ENCODE assay signal across 13 mouse cellular contexts in the genomic region with DNA sequence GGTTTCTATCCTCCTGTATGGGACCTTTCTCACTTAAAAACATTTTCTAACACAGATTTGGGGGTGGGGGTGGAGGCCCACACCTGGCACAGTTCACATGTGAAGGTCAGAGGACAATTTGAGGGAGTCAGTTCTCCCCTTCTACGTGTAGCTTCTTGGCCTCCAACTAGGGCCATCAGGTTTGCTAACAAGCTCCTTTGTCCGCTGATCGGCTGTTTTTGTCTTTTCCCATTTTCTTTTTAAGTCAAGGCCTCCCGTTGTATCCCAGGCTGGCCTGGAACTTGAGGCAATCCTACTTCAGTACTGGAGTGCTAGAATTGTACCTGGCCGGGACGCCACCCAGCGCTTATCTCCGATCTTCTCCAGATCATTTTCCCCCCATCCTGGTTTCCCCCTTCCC. TPM values are rescaled to one million over a fixed set of nuclear protein-coding genes. Genes with fewer than 3 reads are reported as not detected.
A peak's percentile ranks its signal among the peaks of the same experiment; 100 is the strongest.
DNase-seq lines count a peak whose midpoint lies in the region; ATAC-seq and TF ChIP-seq lines count a peak whose summit lies in the region.
"Had no signal": no experiment of that assay in that cellular context is flagged by ENCODE, and none has a peak within 500 bp of the region (broad histone marks: within the 10 kb centered on the region; RNA-seq: fewer than 3 reads in every experiment).

No protein-coding gene starts in this region.

- peaks cover 41% of the 10 kb centered on the region for H3K36me3 ChIP-seq in intestine, embryonic 14.5 days (ENCODE audit: control insufficient read depth, insufficient read depth, low read length)
- peaks cover 30% of the 10 kb centered on the region for H3K36me3 ChIP-seq in intestine, postnatal 0 days (ENCODE audit: control insufficient read depth, insufficient read depth)
- peaks cover 25% of the 10 kb centered on the region; the same call in 1 of the 2 replicates for H3K36me3 ChIP-seq in neural tube, embryonic 12.5 days
- peaks cover 40% of the 10 kb centered on the region for H3K36me3 ChIP-seq in limb, embryonic 12.5 days

- H3K9ac ChIP-seq in intestine, embryonic 14.5 days (ENCODE audit: low read length), result no peak overlapping the region
- no peak overlapping the region for H3K9ac ChIP-seq in intestine, postnatal 0 days (ENCODE audit: low read depth, low read length)
- no peak overlapping the region for H3K9ac ChIP-seq in neural tube, embryonic 12.5 days
- no peak overlapping the region for H3K9ac ChIP-seq in limb, embryonic 12.5 days (replicated peaks)

- DNase-seq in intestine, embryonic 14.5 days (ENCODE audit: low spot score), result no peak
- no peak for DNase-seq in neural tube, embryonic 10.5 days (ENCODE audit: extremely low spot score, low spot score)
- DNase-seq in adrenal gland, adult 2 months, result no peak
- no peak for DNase-seq in layer of hippocampus, postnatal 10 days (ENCODE audit: low spot score in 2 of 2)
- DNase-seq: cerebellum, adult 18-20 months; kidney, postnatal 36 days had no signal

- H3K4me2 ChIP-seq in intestine, embryonic 14.5 days (ENCODE audit: low read length), result peak overlapping the region; percentile 85; the same call in 1 of the 2 replicates
- H3K4me2 ChIP-seq in intestine, postnatal 0 days (replicated peaks; ENCODE audit: low read depth), result no peak overlapping the region; the same call in 1 of the 2 replicates
- H3K4me2 ChIP-seq in neural tube, embryonic 12.5 days (replicated peaks), result peak overlapping the region; percentile 85
- H3K4me2 ChIP-seq in limb, embryonic 12.5 days, result peak overlapping the region; percentile 72

- H3K27ac ChIP-seq in intestine, embryonic 14.5 days (ENCODE audit: low read depth), result no peak overlapping the region
- no peak overlapping the region for H3K27ac ChIP-seq in intestine, postnatal 0 days (ENCODE audit: low read depth, low read length)
- no peak overlapping the region for H3K27ac ChIP-seq in neural tube, embryonic 12.5 days
- no peak overlapping the region for H3K27ac ChIP-seq in limb, embryonic 12.5 days
- H3K27ac ChIP-seq: stomach, postnatal 0 days had no signal

- WGBS in intestine, embryonic 14.5 days, result 94% methylated on average over 8 of the region's 8 CpGs
- WGBS in intestine, postnatal 0 days, result 88% methylated on average over 8 of the region's 8 CpGs
- WGBS in neural tube, embryonic 12.5 days, result 94% methylated on average over 8 of the region's 8 CpGs
- 93% methylated on average over 8 of the region's 8 CpGs for WGBS in limb, embryonic 12.5 days

- H3K4me1 ChIP-seq in intestine, embryonic 14.5 days (replicated peaks; ENCODE audit: control insufficient read depth, insufficient read depth, low read length), result peaks cover 6% of the 10 kb centered on the region; the same call in 1 of the 2 replicates
- H3K4me1 ChIP-seq in intestine, postnatal 0 days (replicated peaks; ENCODE audit: control insufficient read depth, insufficient read depth, low read length), result peaks cover 5% of the 10 kb centered on the region; the same call in 1 of the 2 replicates
- peaks cover 22% of the 10 kb centered on the region for H3K4me1 ChIP-seq in neural tube, embryonic 12.5 days
- H3K4me1 ChIP-seq in limb, embryonic 12.5 days (replicated peaks), result peaks cover 38% of the 10 kb centered on the region

- H3K9me3 ChIP-seq in intestine, embryonic 14.5 days (ENCODE audit: control insufficient read depth, low read length), result no peaks in the 10 kb centered on the region
- H3K9me3 ChIP-seq in intestine, postnatal 0 days (ENCODE audit: control insufficient read depth), result no peaks in the 10 kb centered on the region
- H3K9me3 ChIP-seq in neural tube, embryonic 12.5 days, result no peaks in the 10 kb centered on the region
- no peaks in the 10 kb centered on the region for H3K9me3 ChIP-seq in limb, embryonic 12.5 days

- ATAC-seq in intestine, embryonic 14.5 days (replicated peaks; ENCODE audit: low FRiP score, low TSS enrichment, low read depth), result no peak
- no peak for ATAC-seq in intestine, postnatal 0 days
- ATAC-seq in neural tube, embryonic 12.5 days (ENCODE audit: low FRiP score, low read depth), result no peak
- ATAC-seq in limb, embryonic 12.5 days (ENCODE audit: insufficient number of reproducible peaks, insufficient read depth, low FRiP score, low TSS enrichment, low read depth), result no peak
- ATAC-seq: lung, postnatal 0 days had no signal

- no peak overlapping the region for H3K4me3 ChIP-seq in intestine, embryonic 14.5 days (ENCODE audit: low read depth, low read length)
- no peak overlapping the region for H3K4me3 ChIP-seq in intestine, postnatal 0 days (ENCODE audit: low read depth, low read length)
- H3K4me3 ChIP-seq in neural tube, embryonic 12.5 days, result no peak overlapping the region
- H3K4me3 ChIP-seq in limb, embryonic 12.5 days (replicated peaks), result peak overlapping the region; percentile 59; the same call in 1 of the 2 replicates

- no peaks in the 10 kb centered on the region for H3K27me3 ChIP-seq in intestine, embryonic 14.5 days (replicated peaks; ENCODE audit: control insufficient read depth, insufficient read depth, low read length)
- H3K27me3 ChIP-seq in intestine, postnatal 0 days (replicated peaks; ENCODE audit: control insufficient read depth, insufficient read depth, low read length), result no peaks in the 10 kb centered on the region
- H3K27me3 ChIP-seq in neural tube, embryonic 12.5 days (replicated peaks), result no peaks in the 10 kb centered on the region
- H3K27me3 ChIP-seq in limb, embryonic 12.5 days, result no peaks in the 10 kb centered on the region

- no peak for TF ChIP-seq CTCF in intestine, postnatal 0 days (IDR thresholded peaks at IDR 0.05; ENCODE audit: low read depth)

RNA-seq across cellular contexts. Expression of a gene that starts 2.3 kb away (rescaled TPM):
- 178 and 183 TPM in 2 replicates for polyA plus RNA-seq in intestine, embryonic 14.5 days (2014; fragmentation: Nextera tagmentation; extraction: Ambion mirVana)
- polyA plus RNA-seq in intestine, postnatal 0 days (2015; fragmentation: Nextera tagmentation; extraction: Ambion mirVana), result 45.4 and 57.4 TPM in 2 replicates
- polyA plus RNA-seq in neural tube, embryonic 12.5 days (2016; fragmentation: Nextera tagmentation; extraction: Ambion mirVana), result 115 and 124 TPM in 2 replicates
- 200 and 202 TPM in 2 replicates for polyA plus RNA-seq in limb, embryonic 12.5 days (2016; fragmentation: Nextera tagmentation; extraction: Ambion mirVana)
- total RNA-seq in adrenal gland, adult 2 months (2021), result 1 to 10 TPM; 2.2 to 3.9 TPM
- 5.9 and 8.6 TPM in 2 replicates for polyA plus RNA-seq in adrenal gland, adult 2 months (2012; rRNA removed)
- 1 to 10 TPM; 5.4 to 6.1 TPM for total RNA-seq in layer of hippocampus, postnatal 10 days (2021)
- total RNA-seq: monocyte, adult 5-6 weeks had no signal

RNA-seq across cellular contexts. Expression of a gene that starts 2.4 kb away (rescaled TPM):
- polyA plus RNA-seq in intestine, embryonic 14.5 days (2014; fragmentation: Nextera tagmentation; extraction: Ambion mirVana), result 126 and 127 TPM in 2 replicates
- polyA plus RNA-seq in intestine, postnatal 0 days (2015; fragmentation: Nextera tagmentation; extraction: Ambion mirVana), result 44.8 and 45.0 TPM in 2 replicates
- 203 TPM in 2 replicates for polyA plus RNA-seq in neural tube, embryonic 12.5 days (2016; fragmentation: Nextera tagmentation; extraction: Ambion mirVana)
- 191 and 196 TPM in 2 replicates for polyA plus RNA-seq in limb, embryonic 12.5 days (2016; fragmentation: Nextera tagmentation; extraction: Ambion mirVana)
- total RNA-seq in adrenal gland, adult 2 months (2021), result 100 to 1,000 TPM; 103 to 132 TPM
- 102 and 111 TPM in 2 replicates for polyA plus RNA-seq in adrenal gland, adult 2 months (2012; rRNA removed)
- 100 to 1,000 TPM; 181 to 187 TPM for total RNA-seq in layer of hippocampus, postnatal 10 days (2021)

RNA-seq across cellular contexts. Expression of a gene that starts 8.4 kb away (rescaled TPM):
- polyA plus RNA-seq in intestine, embryonic 14.5 days (2014; fragmentation: Nextera tagmentation; extraction: Ambion mirVana), result 2.7 TPM in 2 replicates
- polyA plus RNA-seq in intestine, postnatal 0 days (2015; fragmentation: Nextera tagmentation; extraction: Ambion mirVana), result 0.42 and 0.47 TPM in 2 replicates
- polyA plus RNA-seq in neural tube, embryonic 12.5 days (2016; fragmentation: Nextera tagmentation; extraction: Ambion mirVana), result 0.50 and 0.52 TPM in 2 replicates
- polyA plus RNA-seq in limb, embryonic 12.5 days (2016; fragmentation: Nextera tagmentation; extraction: Ambion mirVana), result 0.81 and 1.0 TPM in 2 replicates
- 10 to 100 TPM in 1 of 2 experiments, 1 to 10 TPM in 1; 6.7 to 12.2 TPM for total RNA-seq in adrenal gland, adult 2 months (2021)
- 9.2 and 11.9 TPM in 2 replicates for polyA plus RNA-seq in adrenal gland, adult 2 months (2012; rRNA removed)
- total RNA-seq in layer of hippocampus, postnatal 10 days (2021), result under 1 TPM in 1 of 2 experiments, not detected in 1; 0.27 TPM
- total RNA-seq: hematopoietic stem cell, adult 5-6 weeks; monocyte, adult 5-6 weeks had no signal

RNA-seq across cellular contexts. Expression of a gene that starts 17.6 kb away (rescaled TPM):
- polyA plus RNA-seq in intestine, embryonic 14.5 days (2014; fragmentation: Nextera tagmentation; extraction: Ambion mirVana), result 1,059 and 1,108 TPM in 2 replicates
- 489 and 537 TPM in 2 replicates for polyA plus RNA-seq in intestine, postnatal 0 days (2015; fragmentation: Nextera tagmentation; extraction: Ambion mirVana)
- 461 and 485 TPM in 2 replicates for polyA plus RNA-seq in neural tube, embryonic 12.5 days (2016; fragmentation: Nextera tagmentation; extraction: Ambion mirVana)
- polyA plus RNA-seq in limb, embryonic 12.5 days (2016; fragmentation: Nextera tagmentation; extraction: Ambion mirVana), result 714 and 740 TPM in 2 replicates
- total RNA-seq in adrenal gland, adult 2 months (2021), result 100 to 1,000 TPM; 385 to 502 TPM
- 237 and 285 TPM in 2 replicates for polyA plus RNA-seq in adrenal gland, adult 2 months (2012; rRNA removed)
- 100 to 1,000 TPM; 466 to 472 TPM for total RNA-seq in layer of hippocampus, postnatal 10 days (2021)

RNA-seq across cellular contexts. Expression of a gene that starts 23.2 kb away (rescaled TPM):
- 7.3 and 7.4 TPM in 2 replicates for polyA plus RNA-seq in intestine, embryonic 14.5 days (2014; fragmentation: Nextera tagmentation; extraction: Ambion mirVana)
- 57.7 and 69.5 TPM in 2 replicates for polyA plus RNA-seq in intestine, postnatal 0 days (2015; fragmentation: Nextera tagmentation; extraction: Ambion mirVana)
- polyA plus RNA-seq in neural tube, embryonic 12.5 days (2016; fragmentation: Nextera tagmentation; extraction: Ambion mirVana), result 8.2 and 8.5 TPM in 2 replicates
- 8.7 and 9.1 TPM in 2 replicates for polyA plus RNA-seq in limb, embryonic 12.5 days (2016; fragmentation: Nextera tagmentation; extraction: Ambion mirVana)
- total RNA-seq in adrenal gland, adult 2 months (2021), result 10 to 100 TPM; 19.6 to 28.0 TPM
- 34.0 and 40.0 TPM in 2 replicates for polyA plus RNA-seq in adrenal gland, adult 2 months (2012; rRNA removed)
- 1 to 10 TPM; 3.3 to 5.0 TPM for total RNA-seq in layer of hippocampus, postnatal 10 days (2021)
